ENCODE assay signal across 14 mouse cellular contexts in genomic region chr11:85393990-85394389, GRCm38 (mm10). TPM values are rescaled to one million over a fixed set of nuclear protein-coding genes. Genes with fewer than 3 reads are reported as not detected.
A peak's percentile ranks its signal among the peaks of the same experiment; 100 is the strongest.
DNase-seq lines count a peak whose midpoint lies in the region; ATAC-seq and TF ChIP-seq lines count a peak whose summit lies in the region.
"Had no signal": no experiment of that assay in that cellular context is flagged by ENCODE, and none has a peak within 500 bp of the region (broad histone marks: within the 10 kb centered on the region; RNA-seq: fewer than 3 reads in every experiment).

No protein-coding gene starts in this region.

- no peak overlapping the region for H3K9ac ChIP-seq in heart, embryonic 11.5 days (ENCODE audit: low read depth, low read length)
- H3K9ac ChIP-seq in lung, embryonic 14.5 days, result no peak overlapping the region
- H3K9ac ChIP-seq in lung, postnatal 0 days (replicated peaks; ENCODE audit: low read depth), result no peak overlapping the region
- H3K9ac ChIP-seq: midbrain, embryonic 15.5 days had no signal

- H3K27ac ChIP-seq in heart, embryonic 11.5 days (ENCODE audit: low read depth, low read length), result no peak overlapping the region
- H3K27ac ChIP-seq in lung, embryonic 14.5 days (ENCODE audit: low read depth), result peak overlapping the region; percentile 19; the same call in 1 of the 2 replicates
- H3K27ac ChIP-seq in lung, postnatal 0 days (ENCODE audit: low read length), result peak overlapping the region; percentile 47; the same call in 1 of the 2 replicates
- H3K27ac ChIP-seq: midbrain, embryonic 15.5 days had no signal

- H3K4me3 ChIP-seq in heart, embryonic 11.5 days (ENCODE audit: low read depth, low read length), result no peak overlapping the region
- no peak overlapping the region for H3K4me3 ChIP-seq in lung, embryonic 14.5 days (ENCODE audit: low read depth, low read length)
- H3K4me3 ChIP-seq in lung, postnatal 0 days (ENCODE audit: low read depth, low read length), result no peak overlapping the region
- H3K4me3 ChIP-seq: midbrain, embryonic 15.5 days had no signal

- no peaks in the 10 kb centered on the region for H3K27me3 ChIP-seq in heart, embryonic 11.5 days (ENCODE audit: control insufficient read depth, insufficient read depth, low read length)
- H3K27me3 ChIP-seq in lung, embryonic 14.5 days (ENCODE audit: insufficient read depth, low read length), result no peaks in the 10 kb centered on the region
- no peaks in the 10 kb centered on the region for H3K27me3 ChIP-seq in lung, postnatal 0 days (replicated peaks; ENCODE audit: insufficient read depth, low read length)
- H3K27me3 ChIP-seq: midbrain, embryonic 15.5 days; Patski had no signal

- DNase-seq in heart, adult 9 months (ENCODE audit: low spot score in 2 of 2), result peak; percentile 20 to 23
- DNase-seq in lung, embryonic 14.5 days, result peak; percentile 72
- no peak for DNase-seq in lung, postnatal 25 days (ENCODE audit: low spot score)
- DNase-seq in embryo, embryonic 10 days (ENCODE audit: low spot score), result peak; percentile 21
- peak; percentile 64 for DNase-seq in lung, postnatal 0 days (ENCODE audit: low spot score)
- DNase-seq in cerebellum, postnatal 10 days, result no peak
- DNase-seq in spleen, postnatal 14 days (ENCODE audit: low spot score in 2 of 2), result no peak
- DNase-seq: adrenal gland, adult 2 months; gastrocnemius, postnatal 25 days; right cerebral cortex, postnatal 25 days had no signal

- H3K9me3 ChIP-seq in heart, embryonic 11.5 days (replicated peaks; ENCODE audit: control insufficient read depth, low read length), result no peaks in the 10 kb centered on the region
- no peaks in the 10 kb centered on the region for H3K9me3 ChIP-seq in lung, embryonic 14.5 days (ENCODE audit: low read depth, low read length)
- no peaks in the 10 kb centered on the region for H3K9me3 ChIP-seq in lung, postnatal 0 days (ENCODE audit: low read length)
- H3K9me3 ChIP-seq: midbrain, embryonic 15.5 days had no signal

- 63% methylated on average over 3 of the region's 3 CpGs for WGBS in heart, embryonic 11.5 days (ENCODE audit: insufficient replicate concordance)
- 19% methylated on average over 3 of the region's 3 CpGs for WGBS in lung, embryonic 14.5 days
- 36% methylated on average over 3 of the region's 3 CpGs for WGBS in lung, postnatal 0 days

- H3K4me2 ChIP-seq in heart, embryonic 11.5 days, result no peak overlapping the region
- H3K4me2 ChIP-seq in lung, embryonic 14.5 days, result no peak overlapping the region
- H3K4me2 ChIP-seq in lung, postnatal 0 days (replicated peaks; ENCODE audit: low read depth, low read length), result no peak overlapping the region
- H3K4me2 ChIP-seq: midbrain, embryonic 15.5 days had no signal

- no peak for TF ChIP-seq EP300 in lung, postnatal 0 days (IDR thresholded peaks at IDR 0.05)

- no peaks in the 10 kb centered on the region for H3K36me3 ChIP-seq in heart, embryonic 11.5 days (ENCODE audit: control insufficient read depth, insufficient read depth, low read length)
- no peaks in the 10 kb centered on the region for H3K36me3 ChIP-seq in lung, embryonic 14.5 days (ENCODE audit: insufficient read depth)
- no peaks in the 10 kb centered on the region for H3K36me3 ChIP-seq in lung, postnatal 0 days (ENCODE audit: insufficient read depth, low read length)
- H3K36me3 ChIP-seq: midbrain, embryonic 15.5 days had no signal

- TF ChIP-seq CTCF in lung, embryonic 14.5 days (IDR thresholded peaks at IDR 0.05; ENCODE audit: low read depth), result peak; percentile 47
- TF ChIP-seq CTCF in lung, postnatal 0 days (IDR thresholded peaks at IDR 0.05), result peak; percentile 57

- no peak for ATAC-seq in heart, embryonic 11.5 days (replicated peaks; ENCODE audit: insufficient number of reproducible peaks, low FRiP score, low TSS enrichment)
- no peak for ATAC-seq in lung, embryonic 14.5 days (ENCODE audit: insufficient read depth)
- ATAC-seq in lung, postnatal 0 days, result peak; percentile 62; the same call in 1 of the 2 replicates
- ATAC-seq: forebrain, embryonic 14.5 days; midbrain, embryonic 15.5 days; Patski had no signal

- H3K4me1 ChIP-seq in heart, embryonic 11.5 days (ENCODE audit: control insufficient read depth, insufficient read depth, low read length), result no peaks in the 10 kb centered on the region
- no peaks in the 10 kb centered on the region; the same call in 1 of the 2 replicates for H3K4me1 ChIP-seq in lung, embryonic 14.5 days (ENCODE audit: insufficient read depth)
- H3K4me1 ChIP-seq in lung, postnatal 0 days (ENCODE audit: insufficient read depth, low read depth, low read length), result peaks cover 5% of the 10 kb centered on the region; the same call in 1 of the 2 replicates

RNA-seq across cellular contexts. Expression of gene Bcas3, which starts 41.0 kb away (rescaled TPM):
- 22.1 and 22.8 TPM in 2 replicates for polyA plus RNA-seq in heart, embryonic 11.5 days (2014; fragmentation: Nextera tagmentation; extraction: Ambion mirVana)
- 31.1 and 35.0 TPM in 2 replicates for polyA plus RNA-seq in lung, embryonic 14.5 days (2014; fragmentation: Nextera tagmentation; extraction: Ambion mirVana)
- polyA plus RNA-seq in lung, postnatal 0 days (2015; fragmentation: Nextera tagmentation; extraction: Ambion mirVana), result 26.0 and 31.0 TPM in 2 replicates

Comparison
In these comparisons a context has a peak if more than half of its experiments do, and no peak if none do; other contexts are left out.
1. DNase-seq: peak in heart, adult 9 months (2 of 2), lung, embryonic 14.5 days (single experiment), embryo, embryonic 10 days (single experiment) and lung, postnatal 0 days (single experiment); none in lung, postnatal 25 days (single experiment), cerebellum, postnatal 10 days (0 of 2) and spleen, postnatal 14 days (0 of 2).